Mouse (Mus musculus): ENCODE results near the gene Ythdf2.

Gene Ythdf2

DNA sequence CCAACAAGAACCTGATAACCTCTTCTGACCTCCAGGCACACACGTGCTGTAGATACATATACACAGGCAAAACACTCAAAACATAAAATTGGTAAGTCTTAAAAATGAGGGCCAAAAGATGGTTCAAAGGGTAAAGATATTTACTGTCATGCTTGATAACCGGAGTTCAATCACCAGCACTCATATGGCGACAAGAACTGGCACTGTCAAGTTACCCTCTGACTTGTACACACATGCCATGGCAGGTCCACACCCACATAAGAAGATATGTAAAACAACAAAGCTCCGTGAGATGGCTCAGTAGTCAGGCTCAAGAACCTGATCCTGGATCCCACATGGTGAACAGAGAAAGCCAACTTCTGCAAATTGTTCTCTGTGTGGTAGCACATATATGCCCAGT lies 4.8 kb downstream of the Ythdf2 start:
- DNase-seq, result no peak

DNA sequence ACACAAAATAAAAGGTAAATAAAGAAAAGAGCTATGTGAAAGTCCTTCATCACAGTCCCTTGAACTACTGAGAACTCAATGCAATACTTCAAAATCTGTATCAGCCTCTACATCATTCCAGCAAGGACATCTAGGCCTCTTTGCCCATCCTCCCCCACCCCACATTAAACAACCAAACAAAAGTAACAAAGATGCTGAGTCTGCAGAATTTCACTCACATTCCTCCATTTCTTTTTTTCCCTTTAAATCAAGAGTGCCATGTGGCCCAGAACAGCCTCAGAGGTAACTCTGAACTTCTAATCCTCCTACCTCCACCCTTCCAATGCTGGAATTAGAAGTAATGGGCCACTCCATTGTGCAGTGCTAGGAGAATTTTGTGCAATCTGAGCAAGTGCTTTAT lies 13.3 kb downstream of the Ythdf2 start:
- no peak for DNase-seq

DNA sequence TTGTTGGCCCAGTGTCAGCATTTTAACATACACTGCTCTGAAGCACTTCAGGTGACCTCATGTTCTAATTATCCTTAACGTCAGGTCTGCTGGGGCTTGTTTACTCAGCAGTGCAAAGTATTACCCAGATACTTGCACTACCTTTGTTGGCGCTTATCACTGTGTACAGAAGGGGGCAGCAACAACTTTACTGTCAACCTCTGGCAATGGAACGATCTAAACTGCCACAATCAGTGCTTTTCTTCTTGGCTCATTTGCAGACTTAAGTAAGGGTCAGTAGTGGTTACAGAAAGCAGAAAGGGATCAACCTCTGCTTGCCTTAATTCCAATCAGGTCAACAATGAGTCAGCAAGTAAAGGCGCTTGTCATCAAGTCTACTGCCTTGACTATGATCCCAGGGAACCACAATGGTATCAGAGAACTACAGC lies 13.8 kb downstream of the Ythdf2 start:
- DNase-seq, result no peak

DNA sequence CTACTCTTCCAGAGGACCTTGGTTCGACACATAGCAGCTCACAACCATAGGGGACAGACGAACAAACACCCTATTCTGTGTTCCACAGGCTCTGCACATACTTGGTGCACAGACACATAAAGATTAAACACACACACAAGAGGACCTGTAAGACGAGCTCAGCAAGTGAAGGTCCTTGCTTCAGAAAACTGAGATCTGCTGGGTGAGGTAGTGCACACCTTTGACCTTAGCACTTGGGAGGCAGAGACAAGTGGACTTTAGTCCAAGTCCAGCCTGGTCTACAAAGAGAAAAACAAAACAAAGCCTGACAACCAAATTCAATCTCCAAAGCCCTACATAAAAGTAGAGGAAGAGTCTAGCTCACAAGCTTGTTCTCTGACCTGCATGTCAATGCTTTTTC lies 17.1 kb downstream of the Ythdf2 start:
- DNase-seq, result no peak

DNA sequence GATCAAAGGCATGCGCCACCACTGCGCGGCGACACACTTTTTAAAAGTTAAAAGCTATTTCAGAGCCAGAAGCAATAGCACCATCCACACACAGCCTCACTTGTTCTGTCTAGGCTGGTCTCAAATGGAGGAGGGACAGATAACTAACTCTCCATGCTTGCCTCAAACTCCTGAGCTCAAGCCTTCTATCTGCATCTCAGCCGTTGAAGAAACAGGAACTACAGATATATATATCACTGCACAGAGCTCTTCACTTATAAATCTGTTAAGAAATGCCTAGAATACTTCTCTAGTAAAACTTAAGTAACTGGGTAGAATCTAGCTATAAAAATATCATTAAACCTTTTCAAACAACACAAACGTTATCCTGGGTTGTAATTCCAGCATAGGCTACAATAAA lies 17.7 kb downstream of the Ythdf2 start:
- DNase-seq, result no peak

DNA sequence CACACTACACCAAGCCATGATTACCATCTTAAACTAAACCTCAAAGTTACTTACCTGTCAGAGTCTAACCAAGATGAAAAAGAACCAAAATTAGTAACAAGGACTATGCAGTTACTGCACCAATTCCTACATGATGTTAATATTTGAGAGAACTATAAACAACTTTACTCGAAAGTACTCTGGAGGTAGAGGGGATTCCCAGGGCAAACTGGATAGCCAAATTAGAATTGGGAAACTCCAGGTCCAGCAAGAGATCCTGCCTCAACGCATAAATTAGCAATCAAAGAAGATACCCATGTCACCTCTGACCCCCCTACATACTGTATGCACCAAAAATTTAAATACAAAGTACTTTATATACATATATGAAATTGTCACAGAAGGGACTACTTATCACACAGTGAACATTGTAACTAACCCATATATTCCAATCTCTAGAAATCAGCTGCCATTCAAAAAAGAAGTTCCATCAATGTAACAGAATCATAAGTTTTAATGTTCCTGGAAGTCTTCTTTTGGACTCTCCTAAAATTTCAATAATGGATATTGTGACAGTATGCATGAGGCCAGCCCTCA lies 24.2 kb downstream of the Ythdf2 start:
- no peak for DNase-seq

DNA sequence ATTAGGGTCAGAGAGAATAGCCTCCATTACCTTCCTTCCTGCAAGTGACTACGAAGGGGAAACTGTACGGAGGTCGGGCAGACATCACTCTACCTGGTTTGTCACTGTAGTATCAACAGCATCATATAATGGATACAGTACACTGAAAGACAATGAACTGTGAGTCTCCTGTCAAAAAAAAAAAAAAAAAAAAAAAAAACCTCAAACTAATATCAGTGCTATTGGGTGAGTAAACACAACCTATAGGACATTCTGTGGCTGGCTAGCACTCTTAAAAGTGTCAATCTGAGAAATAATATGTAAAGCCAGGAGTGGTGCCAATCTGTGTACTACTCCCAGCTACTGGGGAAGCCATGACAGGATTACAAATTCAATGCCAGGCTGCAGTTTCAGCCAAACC lies 28.9 kb downstream of the Ythdf2 start:
- DNase-seq, result no peak

DNA sequence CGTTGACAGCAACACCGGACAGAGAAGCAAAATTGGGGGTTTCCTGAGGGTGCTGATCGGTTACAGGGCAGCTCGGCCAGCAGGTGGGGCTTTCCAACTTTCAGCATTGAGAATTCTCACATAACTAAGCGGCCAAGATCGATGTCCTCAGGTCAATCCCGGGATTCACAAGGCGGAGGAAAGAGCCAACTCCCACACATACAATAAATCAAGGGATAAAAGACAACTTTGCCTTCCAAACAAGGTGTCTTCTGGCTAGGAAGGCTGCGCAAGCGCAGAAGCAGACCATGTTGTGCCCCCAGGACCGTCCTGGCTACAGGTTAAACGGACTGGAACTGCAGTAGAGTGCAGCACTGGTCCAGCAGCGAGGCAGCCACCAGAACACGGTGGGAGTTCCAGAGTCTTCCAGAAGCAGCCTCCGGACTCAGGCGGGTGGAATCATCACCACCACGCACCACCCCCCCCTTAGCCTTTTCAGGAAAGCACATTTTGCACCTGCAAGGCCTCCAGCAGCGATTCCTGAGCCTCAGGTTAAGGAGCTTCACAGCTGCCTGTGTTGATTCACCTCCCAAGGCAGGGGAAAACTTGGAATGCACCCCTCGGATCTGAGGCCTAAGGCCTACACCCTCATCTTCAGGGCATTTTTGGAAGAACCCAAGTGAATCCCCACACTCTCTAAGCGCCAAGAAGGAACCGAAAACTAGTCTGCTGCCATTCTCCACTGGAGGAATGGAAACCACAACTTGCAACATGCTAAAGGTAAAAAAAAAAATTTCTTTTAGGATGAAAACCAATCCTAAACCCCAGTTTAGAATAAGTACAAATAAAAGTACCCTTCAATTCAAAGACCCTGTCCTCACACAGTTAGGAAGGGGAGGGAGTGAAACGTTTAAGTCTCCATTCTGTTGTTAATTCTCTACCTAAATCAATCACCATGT lies 30.1 kb downstream of the Ythdf2 start:
- DNase-seq, result no peak

DNA sequence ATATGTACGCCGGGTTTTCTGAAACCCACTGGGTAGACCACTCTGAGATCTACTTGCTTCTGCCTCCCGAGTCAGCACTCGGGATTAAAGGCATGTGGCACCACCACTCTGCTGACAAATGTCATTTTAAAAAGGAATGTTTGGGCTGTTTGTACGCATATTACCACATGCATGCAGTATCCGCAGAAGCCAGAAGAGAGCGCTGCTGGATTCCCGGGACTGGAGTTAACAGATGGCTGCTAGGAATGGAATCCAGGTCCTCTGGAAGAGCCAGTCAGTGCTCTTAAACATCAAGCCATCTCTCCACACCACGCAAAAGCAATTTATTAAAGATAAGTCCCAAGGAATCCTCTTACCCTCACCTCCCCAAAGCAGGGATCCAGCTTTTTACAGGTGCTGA lies 31.4 kb downstream of the Ythdf2 start:
- DNase-seq, result peak; percentile 36

DNA sequence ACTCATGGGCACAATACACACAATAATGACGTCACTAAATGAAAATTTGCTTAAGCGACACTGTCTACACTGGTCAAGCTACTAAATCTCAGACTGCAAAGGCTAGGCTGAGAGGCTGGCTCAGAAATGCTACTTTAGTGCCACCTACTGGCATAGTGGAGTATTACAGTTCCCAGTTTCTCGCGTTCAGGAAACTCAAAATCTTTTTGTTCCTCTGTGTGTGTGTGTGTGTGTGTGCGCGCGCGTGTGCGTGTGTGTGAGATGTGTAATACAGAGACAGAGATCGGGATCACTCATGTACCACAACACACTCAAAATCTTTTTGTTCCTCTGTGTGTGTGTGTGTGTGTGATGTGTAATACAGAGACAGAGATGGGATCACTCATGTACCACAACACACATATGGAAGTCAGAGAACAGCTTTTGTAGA lies 33.5 kb downstream of the Ythdf2 start:
- DNase-seq, result peak; percentile 66

DNA sequence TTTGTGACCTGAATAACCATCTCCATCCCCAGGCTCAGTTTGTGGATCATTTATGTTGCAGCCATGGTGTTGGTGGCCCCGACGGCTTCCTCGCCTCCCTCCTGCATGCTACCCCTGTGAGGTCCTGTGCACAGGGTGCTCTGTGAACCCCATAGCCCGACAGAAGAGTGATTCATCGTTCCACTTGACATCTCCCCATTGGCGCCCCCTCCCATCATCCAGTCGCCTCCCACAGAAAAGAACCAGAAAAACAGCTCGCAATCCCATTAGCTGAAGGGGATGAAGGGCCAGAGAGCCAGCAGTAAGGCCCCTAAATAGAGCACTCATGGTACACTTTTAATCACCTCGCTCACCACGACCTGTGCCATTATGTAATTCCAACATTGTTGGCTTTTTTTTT lies 35.6 kb downstream of the Ythdf2 start:
- DNase-seq, result no peak

DNA sequence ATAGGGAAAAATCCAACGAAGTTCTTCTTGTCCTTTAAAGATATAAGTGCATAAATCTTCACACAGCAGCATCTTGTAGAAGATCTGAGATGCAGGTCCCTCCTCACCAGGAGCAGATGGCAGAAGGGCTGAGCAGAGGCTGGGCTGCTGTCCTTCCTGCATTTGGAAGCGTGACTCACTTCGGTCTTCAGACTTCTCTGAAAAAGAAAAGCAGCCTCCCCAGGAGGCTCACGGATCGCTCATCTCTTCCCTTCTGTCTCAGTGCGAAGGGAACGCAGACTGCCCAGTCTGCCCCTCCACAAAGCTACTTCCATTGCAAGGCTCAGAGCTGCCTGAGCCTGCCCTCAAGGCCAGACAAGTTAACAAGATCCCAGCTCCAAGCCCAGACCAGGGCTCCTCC lies 41.2 kb downstream of the Ythdf2 start:
- no peak for DNase-seq

DNA sequence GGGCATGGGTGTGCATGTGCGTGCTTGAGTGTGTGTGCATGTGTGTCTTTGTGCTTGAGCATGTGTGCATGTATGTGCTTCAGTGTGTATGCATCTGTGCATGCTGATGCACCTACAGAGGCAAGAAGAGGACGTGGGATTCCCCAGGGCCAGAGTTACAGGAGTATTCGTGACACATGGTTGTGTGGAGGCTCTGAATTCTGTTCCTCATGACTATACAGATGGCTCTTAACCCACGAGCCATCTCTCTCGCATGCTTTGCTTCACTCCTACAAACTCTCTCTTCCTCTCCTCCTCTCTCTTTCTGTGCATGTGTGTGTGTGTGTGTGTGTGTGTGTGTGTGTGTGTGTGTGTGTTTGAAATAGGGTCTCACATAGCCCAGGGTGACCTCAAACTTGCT lies 42.3 kb downstream of the Ythdf2 start:
- DNase-seq, result no peak

DNA sequence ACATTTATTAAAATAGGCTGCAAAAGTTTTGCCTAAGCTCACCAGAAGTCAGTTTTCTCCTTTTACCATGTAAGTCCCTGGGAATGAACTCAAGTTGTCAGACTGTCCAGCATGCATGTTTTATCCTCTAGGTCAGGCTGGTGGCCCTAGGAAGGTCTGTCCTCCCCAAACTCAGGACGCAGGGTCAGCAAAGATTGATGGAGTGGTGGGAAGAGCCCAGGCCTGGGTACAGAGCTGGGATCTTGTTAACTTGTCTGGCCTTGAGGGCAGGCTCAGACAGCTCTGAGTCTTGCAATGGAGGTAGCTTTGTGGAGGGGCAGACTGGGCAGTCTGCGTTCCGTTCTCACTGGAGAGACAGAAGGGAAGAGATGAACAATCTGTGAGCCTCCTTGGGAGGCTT lies 42.8 kb downstream of the Ythdf2 start:
- no peak for DNase-seq

DNA sequence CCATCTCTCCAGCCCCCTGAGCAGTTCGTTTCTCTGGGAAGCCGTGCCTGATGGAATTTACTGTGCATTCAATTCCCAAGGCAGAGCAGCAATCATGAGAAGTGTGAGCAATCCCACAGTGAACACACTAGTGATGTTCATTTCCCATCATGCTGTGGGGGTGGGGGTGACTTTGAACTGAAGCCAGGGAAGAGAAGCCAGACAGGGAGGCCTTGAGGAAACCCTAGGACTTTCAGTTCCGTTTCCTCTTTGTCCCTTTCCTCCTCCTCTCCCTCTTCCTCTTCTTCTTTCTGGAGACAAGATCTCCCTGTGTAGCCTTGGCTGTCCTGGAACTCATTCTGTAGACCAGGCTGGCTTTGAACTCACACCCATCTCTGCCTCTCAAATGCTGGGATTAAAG lies 44.7 kb downstream of the Ythdf2 start:
- DNase-seq, result no peak

DNA sequence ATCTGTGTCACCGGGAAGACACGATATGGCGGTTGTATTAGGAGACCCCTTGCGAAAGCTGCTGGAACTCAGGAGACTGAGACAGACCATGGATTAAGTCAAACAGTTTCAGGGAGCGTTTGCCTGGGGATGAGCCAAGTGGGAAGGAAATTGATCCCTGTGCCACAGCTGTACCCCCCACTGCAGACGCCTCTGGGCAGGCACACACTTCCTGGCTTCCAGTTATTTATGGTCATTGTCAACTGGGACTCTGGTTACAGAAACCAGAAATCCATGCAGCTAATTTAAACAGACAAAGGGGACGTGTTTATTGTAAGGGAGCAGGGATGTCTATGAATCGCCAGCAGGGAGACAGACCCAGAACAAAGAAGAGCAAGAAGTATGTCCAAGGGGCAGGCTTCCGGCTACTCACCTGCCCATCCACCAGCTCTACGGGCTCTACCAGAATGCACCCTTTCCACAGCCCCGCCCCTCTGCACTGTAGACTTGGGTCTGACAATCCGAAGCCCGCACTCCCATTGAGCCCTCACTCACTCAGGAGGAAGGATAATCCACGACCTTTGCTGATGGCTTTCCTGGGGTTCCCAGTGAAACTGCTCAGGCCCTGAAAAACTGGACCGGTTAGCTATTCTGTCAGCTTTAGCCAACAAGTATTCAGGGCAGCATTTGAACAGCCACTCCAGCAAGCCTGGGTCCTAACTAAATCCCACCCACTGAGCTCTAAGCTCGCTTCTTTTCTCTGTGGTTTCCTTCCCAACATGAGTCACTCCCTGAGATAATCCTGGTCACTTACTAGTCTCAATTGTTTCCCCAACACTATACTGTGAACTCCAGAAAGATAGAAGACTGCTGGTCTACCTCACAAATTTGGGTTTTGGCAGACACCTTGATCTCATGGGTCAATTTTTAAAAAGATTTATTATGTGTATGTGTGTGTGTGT lies 45.5 kb downstream of the Ythdf2 start:
- DNase-seq, result no peak

DNA sequence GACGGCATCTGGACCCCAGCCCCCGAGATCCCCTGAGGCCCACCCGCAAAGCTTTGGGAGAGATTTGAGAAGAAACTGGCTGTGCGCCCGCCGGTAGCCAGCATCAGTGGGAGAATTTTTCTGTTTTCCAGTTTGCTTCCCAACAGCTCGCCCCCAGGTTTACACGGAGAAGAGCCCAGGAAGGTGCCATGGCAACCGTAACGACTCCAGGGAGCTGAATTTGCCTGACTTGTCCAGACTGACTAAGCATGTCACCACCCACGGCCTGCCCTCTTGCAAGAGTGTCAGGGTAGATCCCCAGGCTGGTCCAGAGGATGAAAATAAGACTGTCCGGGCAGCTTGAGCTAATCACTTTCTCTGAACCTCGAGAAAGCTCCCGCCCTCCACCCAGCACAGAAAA lies 46.4 kb downstream of the Ythdf2 start:
- no peak for DNase-seq

DNA sequence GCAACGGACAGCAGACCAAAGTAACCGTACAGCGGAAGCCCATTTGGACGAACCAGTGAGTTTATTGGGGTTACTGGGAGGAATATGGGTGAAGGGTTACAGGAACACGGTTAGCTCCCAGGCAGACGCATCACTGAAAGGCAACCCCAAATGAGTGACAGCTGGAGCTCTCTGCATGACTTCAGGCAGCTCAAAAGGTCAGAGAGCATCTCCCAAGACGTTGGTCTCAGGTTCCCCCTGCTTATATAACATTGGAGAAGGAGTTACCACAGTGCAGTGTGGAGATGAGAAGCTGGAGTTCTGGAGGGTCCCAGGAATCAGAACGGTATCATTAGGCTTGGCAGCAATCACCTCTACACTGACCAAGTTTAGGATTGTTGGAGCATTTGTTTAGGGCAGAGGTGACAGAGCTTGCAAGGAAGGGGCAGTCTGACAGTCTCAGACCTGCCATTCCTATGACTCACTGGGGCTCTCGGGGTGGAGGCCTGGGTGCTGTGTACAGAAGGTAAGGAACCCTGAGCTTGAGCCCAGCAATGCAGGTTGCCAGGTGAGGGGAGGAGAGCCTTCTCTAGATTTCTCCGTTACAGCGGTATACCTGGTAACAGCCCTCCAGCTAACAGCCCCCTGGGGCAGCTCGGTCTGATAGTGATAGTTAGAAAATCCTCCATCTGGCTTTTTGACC lies 55.0 kb downstream of the Ythdf2 start:
- no peak for DNase-seq

DNA sequence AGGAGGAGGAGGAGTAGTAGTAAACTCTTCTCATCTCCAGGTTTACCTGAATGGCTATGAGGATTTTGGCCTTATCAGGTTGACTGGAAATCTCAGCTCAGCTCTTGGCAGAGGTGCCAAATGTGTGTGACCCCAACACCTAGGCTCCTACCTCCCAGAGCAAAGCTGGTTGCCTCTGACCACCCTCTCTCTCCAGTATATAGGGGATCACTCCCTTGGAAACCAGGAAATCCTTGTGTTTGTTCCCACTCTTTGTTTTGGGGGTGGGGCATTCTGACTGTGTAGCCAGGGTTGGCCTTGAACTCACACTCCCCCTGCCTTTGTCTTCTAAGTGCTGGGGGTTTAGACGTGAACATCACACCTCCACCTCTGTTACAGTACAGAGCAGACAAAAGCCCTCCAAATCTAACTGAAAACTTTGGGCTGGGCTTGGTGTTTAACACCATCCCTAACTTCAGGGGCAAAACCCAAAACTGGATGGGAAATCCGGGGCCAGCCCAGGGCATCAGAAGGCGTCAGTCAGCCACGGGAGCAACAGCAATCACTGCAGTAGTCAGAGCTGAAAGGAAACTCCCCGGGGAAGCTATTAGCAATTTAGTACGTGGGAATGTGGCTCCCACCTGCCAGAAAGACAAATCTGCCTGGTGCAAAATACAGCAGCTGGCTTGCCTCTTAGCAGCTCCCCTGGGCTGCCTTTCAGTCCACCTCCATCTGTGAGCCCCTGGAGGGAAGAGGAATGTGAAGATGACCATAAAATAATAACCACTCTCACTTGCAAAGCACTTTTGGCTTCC lies 57.0 kb downstream of the Ythdf2 start:
- no peak for DNase-seq

DNA sequence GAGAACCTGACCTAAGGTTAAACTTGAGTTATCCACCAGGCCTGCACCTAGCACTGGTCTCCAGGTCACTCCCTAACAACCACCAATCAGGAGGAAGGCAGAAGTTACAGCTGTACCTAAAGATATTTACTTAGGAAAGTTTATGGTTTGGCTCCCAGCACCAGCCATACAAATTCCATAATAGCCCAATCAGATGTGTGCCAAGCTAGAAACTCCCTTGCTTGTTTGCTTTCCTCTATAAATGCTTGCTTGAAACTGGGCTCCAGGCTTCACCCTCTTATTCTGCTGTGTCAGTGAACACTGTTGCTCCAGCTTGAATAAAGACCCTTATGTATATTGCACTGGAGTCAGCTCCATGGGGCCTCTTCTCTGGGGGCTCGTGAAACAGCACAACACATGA lies 60.4 kb downstream of the Ythdf2 start:
- no peak for DNase-seq

DNA sequence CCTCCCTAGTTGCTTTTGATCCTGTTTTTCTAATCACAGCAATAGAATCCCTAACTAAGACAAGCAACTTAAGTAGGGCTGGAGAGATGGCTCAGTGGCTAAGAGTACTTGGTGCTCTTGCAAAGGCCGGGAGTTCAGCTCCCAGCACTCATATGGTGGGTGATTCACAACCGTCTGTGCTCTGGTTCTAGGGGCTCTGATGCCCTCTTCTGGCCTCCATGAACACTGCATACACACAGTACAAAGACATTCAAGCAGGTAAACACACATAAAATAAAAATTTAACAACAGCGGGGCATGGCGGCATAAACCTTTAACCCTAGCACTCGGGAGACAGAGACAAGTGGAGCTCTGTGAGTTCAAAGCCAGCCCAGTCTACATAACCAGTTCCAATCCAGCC lies 65.9 kb downstream of the Ythdf2 start:
- DNase-seq, result no peak

DNA sequence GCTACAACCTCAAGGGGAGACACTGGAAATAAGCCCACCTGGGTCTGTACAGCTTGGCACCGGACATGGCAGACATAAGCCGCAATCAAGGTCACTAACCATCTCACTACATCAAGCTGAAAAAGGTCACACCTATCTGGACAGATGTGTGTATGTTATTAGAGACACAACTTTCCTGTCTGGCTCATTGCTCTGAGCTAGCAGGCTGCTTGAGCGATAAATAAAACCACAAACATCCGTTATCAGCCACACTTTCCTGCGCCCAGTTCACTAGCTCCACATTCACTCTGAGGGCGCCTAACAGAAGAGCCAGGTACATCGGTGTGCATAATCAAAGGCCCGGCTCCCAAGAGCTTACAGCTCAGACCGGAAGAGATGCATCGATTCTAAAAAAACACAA lies 67.0 kb downstream of the Ythdf2 start:
- no peak for DNase-seq

Data from cerebellum, adult 8-10 months (tissue).